Mouse (Mus musculus): Measurements from ENCODE around the gene Gm17545. TPM values are rescaled to one million over a fixed set of nuclear protein-coding genes. Genes with fewer than 3 reads are reported as not detected.

The Gm17545 gene
- total and polyA plus RNA-seq, 2 experiments from 2014 or later, result not detected

GRCm38 (mm10) chr9:22417547-22417946 is 36.5 kb upstream of the Gm17545 start:
- no peaks in the 10 kb centered on the region for H3K4me1 ChIP-seq (ENCODE audit: insufficient read depth)
- no peaks in the 10 kb centered on the region for H3K9me3 ChIP-seq (ENCODE audit: low read length)
- no peak overlapping the region for H3K9ac ChIP-seq

GRCm38 (mm10) chr9:22419877-22420276 is 34.2 kb upstream of the Gm17545 start:
- Histone ChIP-seq H3K4me1 (ENCODE audit: insufficient read depth) (no peaks in the 10 kb centered on the region), H3K4me3 (ENCODE audit: low read depth, low read length) (no peak overlapping the region), H3K4me2 (ENCODE audit: low read depth) (no peak overlapping the region), H3K27ac (ENCODE audit: low read depth, low read length) (no peak overlapping the region), H3K27me3 (ENCODE audit: insufficient read depth, low read length) (no peaks in the 10 kb centered on the region), H3K9ac (no peak overlapping the region), H3K36me3 (ENCODE audit: insufficient read depth) (peaks cover 6% of the 10 kb centered on the region; the same call in 1 of the 2 replicates), H3K9me3 (ENCODE audit: low read length) (no peaks in the 10 kb centered on the region)
- TF ChIP-seq CTCF (IDR thresholded peaks at IDR 0.05; ENCODE audit: low read depth), result no peak
- ATAC-seq (no peak), DNase-seq (no peak)
- WGBS, result 79% methylated on average over 3 of the region's 3 CpGs

More at GRCm38 (mm10) chr9:22417547-22417946, 36.5 kb upstream of the Gm17545 start:
- no peak overlapping the region for H3K4me3 ChIP-seq (ENCODE audit: low read depth, low read length)
- 39% methylated on average over 6 of the region's 6 CpGs for WGBS
- TF ChIP-seq CTCF (IDR thresholded peaks at IDR 0.05; ENCODE audit: low read depth), result no peak
- H3K4me2 ChIP-seq (ENCODE audit: low read depth), result no peak overlapping the region
- H3K36me3 ChIP-seq (ENCODE audit: insufficient read depth), result no peaks in the 10 kb centered on the region
- no peak overlapping the region for H3K27ac ChIP-seq (ENCODE audit: low read depth, low read length)
- H3K27me3 ChIP-seq (ENCODE audit: insufficient read depth, low read length), result no peaks in the 10 kb centered on the region
- DNase-seq, result no peak
- ATAC-seq, result no peak

- H3K36me3 ChIP-seq (ENCODE audit: insufficient read depth), result peaks cover 10% of the 10 kb centered on the region; the same call in 1 of the 2 replicates
- no peak for TF ChIP-seq CTCF (IDR thresholded peaks at IDR 0.05; ENCODE audit: low read depth)
- H3K9ac ChIP-seq, result no peak overlapping the region
- H3K27ac ChIP-seq (ENCODE audit: low read depth, low read length), result no peak overlapping the region
- no peak for ATAC-seq
- no peak overlapping the region for H3K4me2 ChIP-seq (ENCODE audit: low read depth)
- no peaks in the 10 kb centered on the region for H3K4me1 ChIP-seq (ENCODE audit: insufficient read depth)
- no peaks in the 10 kb centered on the region for H3K27me3 ChIP-seq (ENCODE audit: insufficient read depth, low read length)
- whole genome bisulfite sequencing, result 39% methylated on average over 7 of the region's 7 CpGs
- no peak overlapping the region for H3K4me3 ChIP-seq (ENCODE audit: low read depth, low read length)
- no peaks in the 10 kb centered on the region for H3K9me3 ChIP-seq (ENCODE audit: low read length)
- DNase-seq, result no peak
Observed at GRCm38 (mm10) chr9:22420491-22420890, 33.6 kb upstream of the Gm17545 start.

- TF ChIP-seq CTCF (IDR thresholded peaks at IDR 0.05; ENCODE audit: low read depth), result no peak
- Histone ChIP-seq H3K9me3 (ENCODE audit: low read length) (no peaks in the 10 kb centered on the region), H3K4me3 (ENCODE audit: low read depth, low read length) (no peak overlapping the region), H3K9ac (no peak overlapping the region), H3K36me3 (ENCODE audit: insufficient read depth) (peaks cover 10% of the 10 kb centered on the region; the same call in 1 of the 2 replicates), H3K27me3 (ENCODE audit: insufficient read depth, low read length) (no peaks in the 10 kb centered on the region), H3K4me2 (ENCODE audit: low read depth) (no peak overlapping the region), H3K4me1 (ENCODE audit: insufficient read depth) (no peaks in the 10 kb centered on the region), H3K27ac (ENCODE audit: low read depth, low read length) (no peak overlapping the region)
- 57% methylated on average over 1 of the region's 1 CpGs for WGBS
- DNase-seq (no peak), ATAC-seq (no peak)
Observed at GRCm38 (mm10) chr9:22422559-22422958, 31.5 kb upstream of the Gm17545 start.

GRCm38 (mm10) chr9:22423507-22423906 is 30.6 kb upstream of the Gm17545 start:
- H3K36me3 ChIP-seq (ENCODE audit: insufficient read depth), result peaks cover 10% of the 10 kb centered on the region; the same call in 1 of the 2 replicates
- WGBS, result 68% methylated on average over 1 of the region's 1 CpGs
- no peak overlapping the region for H3K4me3 ChIP-seq (ENCODE audit: low read depth, low read length)
- no peak for TF ChIP-seq CTCF (IDR thresholded peaks at IDR 0.05; ENCODE audit: low read depth)
- no peaks in the 10 kb centered on the region for H3K9me3 ChIP-seq (ENCODE audit: low read length)
- DNase-seq (no peak), ATAC-seq (no peak)
- no peak overlapping the region for H3K4me2 ChIP-seq (ENCODE audit: low read depth)
- no peaks in the 10 kb centered on the region for H3K27me3 ChIP-seq (ENCODE audit: insufficient read depth, low read length)
- no peak overlapping the region for H3K9ac ChIP-seq
- no peaks in the 10 kb centered on the region for H3K4me1 ChIP-seq (ENCODE audit: insufficient read depth)
- H3K27ac ChIP-seq (ENCODE audit: low read depth, low read length), result no peak overlapping the region

- no peak for DNase-seq
- Histone ChIP-seq H3K27me3 (ENCODE audit: insufficient read depth, low read length) (no peaks in the 10 kb centered on the region), H3K4me2 (ENCODE audit: low read depth) (no peak overlapping the region), H3K9me3 (ENCODE audit: low read length) (no peaks in the 10 kb centered on the region), H3K9ac (no peak overlapping the region), H3K4me3 (ENCODE audit: low read depth, low read length) (no peak overlapping the region), H3K36me3 (ENCODE audit: insufficient read depth) (peaks cover 10% of the 10 kb centered on the region; the same call in 1 of the 2 replicates), H3K4me1 (ENCODE audit: insufficient read depth) (no peaks in the 10 kb centered on the region), H3K27ac (ENCODE audit: low read depth, low read length) (no peak overlapping the region)
- TF ChIP-seq CTCF (IDR thresholded peaks at IDR 0.05; ENCODE audit: low read depth), result no peak
- ATAC-seq, result no peak
- 88% methylated on average over 10 of the region's 10 CpGs for whole genome bisulfite sequencing
Observed at GRCm38 (mm10) chr9:22424196-22424595, 29.9 kb upstream of the Gm17545 start.

- H3K4me3 ChIP-seq (ENCODE audit: low read depth, low read length), result no peak overlapping the region
Observed at GRCm38 (mm10) chr9:22424719-22425118, 29.4 kb upstream of the Gm17545 start.

More at GRCm38 (mm10) chr9:22424719-22425118, 29.4 kb upstream of the Gm17545 start:
- Histone ChIP-seq H3K4me2 (ENCODE audit: low read depth) (no peak overlapping the region), H3K36me3 (ENCODE audit: insufficient read depth) (peaks cover 10% of the 10 kb centered on the region; the same call in 1 of the 2 replicates), H3K27ac (ENCODE audit: low read depth, low read length) (no peak overlapping the region), H3K9ac (no peak overlapping the region), H3K27me3 (ENCODE audit: insufficient read depth, low read length) (no peaks in the 10 kb centered on the region), H3K9me3 (ENCODE audit: low read length) (no peaks in the 10 kb centered on the region), H3K4me1 (ENCODE audit: insufficient read depth) (0 out of 2 replicates have a peak, but pooled peaks cover under 1% of the 10 kb centered on the region)
- DNase-seq, result no peak
- no peak for ATAC-seq
- TF ChIP-seq CTCF (IDR thresholded peaks at IDR 0.05; ENCODE audit: low read depth), result no peak
- WGBS, result 93% methylated on average over 4 of the region's 4 CpGs
